ENCODE assay signal across 8 mouse cellular contexts in genomic region chr13:42866162-42866941, GRCm38 (mm10).
DNase-seq lines count a peak whose midpoint lies in the region; ATAC-seq and TF ChIP-seq lines count a peak whose summit lies in the region.

No protein-coding gene starts in this region.

- H3K36me3 ChIP-seq in hindbrain, postnatal 0 days (ENCODE audit: insufficient read depth, low read length): no peaks in the 10 kb centered on the region

- no peaks in the 10 kb centered on the region for H3K27me3 ChIP-seq in hindbrain, postnatal 0 days (ENCODE audit: insufficient read depth, low read length)

- no peak for TF ChIP-seq CTCF in hindbrain, postnatal 0 days (IDR thresholded peaks at IDR 0.05; ENCODE audit: low read depth)

- WGBS in hindbrain, postnatal 0 days: 5% methylated on average over 21 of the region's 21 CpGs

- peak overlapping the region; percentile 33 for H3K9ac ChIP-seq in hindbrain, postnatal 0 days (replicated peaks; ENCODE audit: low read length)

- peak; percentile 87 for ATAC-seq in common myeloid progenitor, adult 5-6 weeks (replicated peaks; ENCODE audit: low read depth, poor library complexity, severe bottlenecking)
- peak; percentile 88 for ATAC-seq in hindbrain, postnatal 0 days

- no peaks in the 10 kb centered on the region for H3K9me3 ChIP-seq in hindbrain, postnatal 0 days (ENCODE audit: low read length)

- DNase-seq in adrenal gland, adult 18-20 months (ENCODE audit: low spot score in 2 of 2): peak; percentile 40 to 51
- DNase-seq in gastrocnemius, postnatal 25 days: peak; percentile 32
- DNase-seq in hindbrain, postnatal 0 days (ENCODE audit: low spot score): peak; percentile 75
- DNase-seq in left cerebral cortex, adult 18-20 months (ENCODE audit: low spot score in 2 of 2): peak; percentile 47 to 49
- DNase-seq in lung, postnatal 36 days: peak; percentile 72
- DNase-seq in retina, postnatal 7 days (ENCODE audit: low read depth, low spot score): peak; percentile 20
- DNase-seq in thymus, adult 18-20 months: no peak

- peak overlapping the region; percentile 62 for H3K4me2 ChIP-seq in hindbrain, postnatal 0 days (ENCODE audit: low read depth, low read length)

- peaks cover 6% of the 10 kb centered on the region; the same call in 1 of the 2 replicates for H3K4me1 ChIP-seq in hindbrain, postnatal 0 days (ENCODE audit: insufficient read depth, low read length)

- peak overlapping the region; percentile 37 for H3K4me3 ChIP-seq in hindbrain, postnatal 0 days (ENCODE audit: low read length)

- no peak overlapping the region; the same call in 1 of the 2 replicates for H3K27ac ChIP-seq in hindbrain, postnatal 0 days

Comparison
In these comparisons a context has a peak if more than half of its experiments do, and no peak if none do; other contexts are left out.
1. DNase-seq: peak in adrenal gland, adult 18-20 months (2 of 2), gastrocnemius, postnatal 25 days (single experiment), hindbrain, postnatal 0 days (single experiment), left cerebral cortex, adult 18-20 months (2 of 2), lung, postnatal 36 days (single experiment) and retina, postnatal 7 days (single experiment); none in thymus, adult 18-20 months (0 of 2).